Mouse (Mus musculus): ENCODE data around the gene Nfic.

DNA sequence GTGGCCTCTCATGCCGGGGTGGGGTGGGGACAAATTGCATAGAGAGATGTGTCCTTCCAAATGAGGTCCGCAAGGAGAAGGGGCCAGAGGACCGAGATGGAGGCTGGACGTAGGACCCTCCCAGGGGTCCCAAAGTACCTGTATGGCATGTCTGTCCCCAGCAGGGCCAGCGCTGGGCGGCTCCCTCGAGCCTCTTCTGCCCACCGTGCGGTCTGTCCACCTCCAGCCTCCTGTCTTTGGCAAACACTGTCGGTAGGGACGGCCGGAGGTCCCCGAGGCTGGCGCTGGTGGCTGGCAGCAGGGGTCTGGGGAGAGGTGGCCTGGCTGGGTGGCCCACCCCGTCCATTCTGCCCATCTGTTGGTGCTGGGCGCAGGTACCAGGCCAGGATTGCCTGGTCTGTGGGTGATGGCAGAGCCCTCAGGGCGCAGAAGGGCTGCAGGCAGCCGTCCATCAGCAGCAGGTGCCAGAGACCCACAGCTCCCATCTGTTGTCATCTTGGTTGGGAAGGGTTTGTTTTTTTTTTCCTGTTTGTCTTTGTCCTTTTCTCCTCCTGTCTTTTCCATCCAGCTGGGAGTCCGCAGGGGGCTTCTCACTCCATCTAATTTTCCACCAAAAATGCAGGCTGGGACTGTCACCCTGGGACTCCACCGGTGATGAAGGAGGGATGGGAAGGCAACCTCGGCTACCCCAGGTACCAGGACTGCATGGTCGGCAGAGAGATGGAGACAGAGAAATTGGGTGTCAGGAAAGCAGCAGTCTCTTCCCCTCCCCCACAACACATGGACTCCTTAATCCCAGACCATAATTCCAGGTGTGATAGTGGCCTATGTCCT, 54.8 kb downstream of the Nfic start:
- TF ChIP-seq CTCF (IDR thresholded peaks at IDR 0.05; ENCODE audit: low read depth), result no peak
- TF ChIP-seq EP300 (IDR thresholded peaks at IDR 0.05; ENCODE audit: low read depth), result no peak
